Mouse (Mus musculus) midbrain, postnatal 0 days (tissue): ENCODE results near the gene Plac1. TPM values are rescaled to one million over a fixed set of nuclear protein-coding genes. Genes with fewer than 3 reads are reported as not detected.

Source experiments
- ATAC-seq: fragments of 200-750 bp; cut with Nextera tagmentation; 2 replicates; pipeline ENCODE4 v1.8.0; 2017; ENCODE audit warnings: moderate number of reproducible peaks, mild to moderate bottlenecking, moderate TSS enrichment, moderate library complexity; ENCODE audit not compliant: low FRiP score
- DNase-seq: peaks from one replicate; pipeline ENCODE4 v3.0.0-alpha.2; 2015; ENCODE audit warnings: low spot score
- H3K27ac ChIP-seq: fragments of 300-500 bp; sonication (generic); 2 replicates; pipeline ENCODE4 v1.5.1; 2014; ENCODE audit warnings: low read depth, mild to moderate bottlenecking, low read length, mixed read lengths
- H3K27me3 ChIP-seq: fragments of 300-500 bp; sonication (generic); 2 replicates; pipeline ENCODE4 v1.6.1; 2014; ENCODE audit warnings: low read length, control low read depth, mixed read lengths; ENCODE audit not compliant: insufficient read depth
- H3K36me3 ChIP-seq: fragments of 300-500 bp; sonication (generic); 2 replicates; pipeline ENCODE4 v1.6.1; 2014; ENCODE audit warnings: low read length, control low read depth, mixed read lengths; ENCODE audit not compliant: insufficient read depth
- H3K4me1 ChIP-seq: fragments of 300-500 bp; sonication (generic); 2 replicates; pipeline ENCODE4 v1.6.1; 2014; ENCODE audit warnings: mild to moderate bottlenecking, control low read depth, antibody characterized with exemption, low read length, mixed read lengths; ENCODE audit not compliant: insufficient read depth
- H3K4me2 ChIP-seq: fragments of 300-500 bp; sonication (generic); 2 replicates; pipeline ENCODE4 v1.6.1; 2014; ENCODE audit warnings: low read depth, mild to moderate bottlenecking, low read length, mixed read lengths; ENCODE audit not compliant: poor library complexity, severe bottlenecking
- H3K4me3 ChIP-seq: fragments of 300-500 bp; sonication (generic); 2 replicates; pipeline ENCODE4 v1.5.1; 2014; ENCODE audit warnings: low read depth, mild to moderate bottlenecking, low read length, moderate library complexity
- H3K9ac ChIP-seq: fragments of 300-500 bp; sonication (generic); replicated peaks from 2 replicates; pipeline ENCODE4 v1.6.1; 2014; ENCODE audit warnings: mild to moderate bottlenecking, low read length, moderate library complexity, mixed read lengths; ENCODE audit not compliant: poor library complexity, severe bottlenecking
- H3K9me3 ChIP-seq: fragments of 300-500 bp; sonication (generic); 2 replicates; pipeline ENCODE4 v1.6.1; 2016; ENCODE audit warnings: low read length, control low read depth
- CTCF ChIP-seq: IDR thresholded peaks from 2 replicates; pipeline ENCODE4 v1.5.1; 2016; ENCODE audit warnings: antibody characterized with exemption, mild to moderate bottlenecking
- WGBS: fragments of 180-500 bp; shearing (Covaris S2); extraction: QIAGEN DNeasy Blood & Tissue Kit; methylation state at CpG from one replicate; pipeline ENCODE4 v1.1.7; 2014; 5-methylcytosine and 5-hydroxymethylcytosine counted together
- polyA plus RNA-seq: library from polyadenylated mRNA; unstranded; fragments of >200 nt; fragmentation: Nextera tagmentation; extraction: Ambion mirVana; gene quantifications from 2 replicates; pipeline ENCODE4 v1.2.1, GENCODE M21; 2015
- total RNA-seq: library from RNA; depleted of rRNA; stranded (reverse); fragments of >200 nt; gene quantifications from 2 replicates; pipeline ENCODE4 v1.2.3, GENCODE M21; 2014

The Plac1 gene
- total and polyA plus RNA-seq, 2 experiments from 2014 or later: 0.25 TPM; not detected in 1

- no peak for TF ChIP-seq CTCF
- H3K4me2 ChIP-seq: peak overlapping the region; percentile 68
- H3K9me3 ChIP-seq: no peaks in the 10 kb centered on the region
- DNase-seq: peak; percentile 47
- WGBS: 21% methylated on average over 10 of the region's 10 CpGs
- no peaks in the 10 kb centered on the region for H3K4me1 ChIP-seq
- peak overlapping the region; percentile 54 for H3K4me3 ChIP-seq
- H3K36me3 ChIP-seq: no peaks in the 10 kb centered on the region
- H3K27me3 ChIP-seq: no peaks in the 10 kb centered on the region
- H3K27ac ChIP-seq: no peak overlapping the region
- peak overlapping the region; percentile 33; the same call in 1 of the 2 replicates for H3K9ac ChIP-seq
- ATAC-seq: peak; percentile 59; the same call in 1 of the 2 replicates
Observed at GRCm38 (mm10) chrX:53268856-53269255, 28.9 kb upstream of the Plac1 start.

GRCm38 (mm10) chrX:53266186-53266585, 26.3 kb upstream of the Plac1 start:
- 75% methylated on average over 9 of the region's 9 CpGs for WGBS
- no peak for TF ChIP-seq CTCF

GRCm38 (mm10) chrX:53255195-53255594, 15.3 kb upstream of the Plac1 start:
- ATAC-seq (no peak), DNase-seq (no peak)
- TF ChIP-seq CTCF: peak; percentile 69
- Histone ChIP-seq H3K27me3 (no peaks in the 10 kb centered on the region), H3K4me3 (no peak overlapping the region), H3K9me3 (no peaks in the 10 kb centered on the region), H3K36me3 (no peaks in the 10 kb centered on the region), H3K9ac (no peak overlapping the region), H3K4me1 (no peaks in the 10 kb centered on the region), H3K4me2 (no peak overlapping the region), H3K27ac (no peak overlapping the region)

More at GRCm38 (mm10) chrX:53266186-53266585, 26.3 kb upstream of the Plac1 start:
- Histone ChIP-seq H3K36me3 (no peaks in the 10 kb centered on the region), H3K9ac (no peak overlapping the region), H3K4me2 (no peak overlapping the region), H3K4me1 (no peaks in the 10 kb centered on the region), H3K4me3 (no peak overlapping the region), H3K9me3 (no peaks in the 10 kb centered on the region), H3K27ac (no peak overlapping the region), H3K27me3 (no peaks in the 10 kb centered on the region)
- DNase-seq: no peak
- ATAC-seq: no peak

- H3K4me2 ChIP-seq: no peak overlapping the region
- DNase-seq: no peak
- H3K9me3 ChIP-seq: no peaks in the 10 kb centered on the region
- no peak for ATAC-seq
- no peaks in the 10 kb centered on the region for H3K4me1 ChIP-seq
- no peak overlapping the region for H3K9ac ChIP-seq
- no peak overlapping the region for H3K4me3 ChIP-seq
- H3K27ac ChIP-seq: no peak overlapping the region
- no peaks in the 10 kb centered on the region for H3K36me3 ChIP-seq
- WGBS: 10% methylated on average over 2 of the region's 2 CpGs
- H3K27me3 ChIP-seq: no peaks in the 10 kb centered on the region
- peak; percentile 46 for TF ChIP-seq CTCF
Observed at GRCm38 (mm10) chrX:53237971-53238370, 1.9 kb downstream of the Plac1 start.

- no peak overlapping the region for H3K4me3 ChIP-seq
- no peak for TF ChIP-seq CTCF
- H3K27ac ChIP-seq: no peak overlapping the region
- WGBS: 61% methylated on average over 7 of the region's 7 CpGs
- H3K9me3 ChIP-seq: no peaks in the 10 kb centered on the region
- no peak overlapping the region for H3K4me2 ChIP-seq
- H3K27me3 ChIP-seq: no peaks in the 10 kb centered on the region
- H3K4me1 ChIP-seq: no peaks in the 10 kb centered on the region
- H3K9ac ChIP-seq: no peak overlapping the region
- DNase-seq (no peak), ATAC-seq (no peak)
- no peaks in the 10 kb centered on the region for H3K36me3 ChIP-seq
Observed at GRCm38 (mm10) chrX:53236404-53236803, 3.5 kb downstream of the Plac1 start.

GRCm38 (mm10) chrX:53233689-53234088, 6.2 kb downstream of the Plac1 start:
- peak; percentile 8 for DNase-seq
- H3K4me2 ChIP-seq: no peak overlapping the region
- no peak overlapping the region for H3K4me3 ChIP-seq
- H3K27ac ChIP-seq: no peak overlapping the region
- no peaks in the 10 kb centered on the region for H3K36me3 ChIP-seq
- H3K9ac ChIP-seq: no peak overlapping the region
- no peak for ATAC-seq
- no peaks in the 10 kb centered on the region for H3K27me3 ChIP-seq
- TF ChIP-seq CTCF: peak; percentile 38
- H3K9me3 ChIP-seq: no peaks in the 10 kb centered on the region
- WGBS: 46% methylated on average over 4 of the region's 4 CpGs
- H3K4me1 ChIP-seq: no peaks in the 10 kb centered on the region
